Mouse (Mus musculus) gastrocnemius, adult 8-10 months (tissue): ENCODE measurements around the gene Kbtbd13. TPM values are rescaled to one million over a fixed set of nuclear protein-coding genes. Genes with fewer than 3 reads are reported as not detected.

ENCODE experiments used
- DNase-seq, 2 experiments: peaks; one replicate each; pipeline ENCODE4 v3.0.0; 2022; ENCODE audit warnings: low spot score in 2 of 2
- total RNA-seq, 4 experiments: library from RNA; stranded (reverse); gene quantifications; 2 replicates each; pipeline ENCODE4 v1.2.4; 2022

Gene Kbtbd13
- total RNA-seq, 4 experiments from 2014 or later: 9.8 to 12.3 (median 11.4) TPM

DNA sequence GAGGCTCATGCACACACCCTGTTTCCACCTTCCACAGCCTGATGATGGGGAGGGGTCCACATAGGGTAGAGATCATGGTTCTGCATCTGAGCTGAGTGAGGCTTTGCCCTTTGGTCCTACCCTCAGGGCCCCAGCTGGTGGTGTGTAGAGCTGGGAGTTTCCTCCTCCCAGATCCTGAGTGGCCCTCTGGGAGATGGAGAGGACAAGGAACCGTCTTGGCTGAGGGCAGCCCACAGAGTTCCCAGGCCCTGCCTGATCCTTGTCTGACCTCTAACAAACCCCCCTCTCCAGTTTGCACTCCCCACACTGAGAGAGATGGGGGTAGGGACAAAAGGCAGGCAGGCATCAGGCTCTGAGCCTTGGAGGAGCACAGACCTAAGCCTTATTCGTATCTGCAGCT is 2.9 kb upstream of the Kbtbd13 start:
- DNase-seq: no peak

GRCm38 (mm10) chr9:65393606-65394005 is 2.2 kb upstream of the Kbtbd13 start:
- DNase-seq: no peak

- peak; percentile 50 to 61 for DNase-seq
These were observed 1.3 kb upstream of the Kbtbd13 start for GRCm38 (mm10) chr9:65392638-65393364.

GRCm38 (mm10) chr9:65390752-65391612 is 470 bp downstream of the Kbtbd13 start:
- no peak for DNase-seq

DNA sequence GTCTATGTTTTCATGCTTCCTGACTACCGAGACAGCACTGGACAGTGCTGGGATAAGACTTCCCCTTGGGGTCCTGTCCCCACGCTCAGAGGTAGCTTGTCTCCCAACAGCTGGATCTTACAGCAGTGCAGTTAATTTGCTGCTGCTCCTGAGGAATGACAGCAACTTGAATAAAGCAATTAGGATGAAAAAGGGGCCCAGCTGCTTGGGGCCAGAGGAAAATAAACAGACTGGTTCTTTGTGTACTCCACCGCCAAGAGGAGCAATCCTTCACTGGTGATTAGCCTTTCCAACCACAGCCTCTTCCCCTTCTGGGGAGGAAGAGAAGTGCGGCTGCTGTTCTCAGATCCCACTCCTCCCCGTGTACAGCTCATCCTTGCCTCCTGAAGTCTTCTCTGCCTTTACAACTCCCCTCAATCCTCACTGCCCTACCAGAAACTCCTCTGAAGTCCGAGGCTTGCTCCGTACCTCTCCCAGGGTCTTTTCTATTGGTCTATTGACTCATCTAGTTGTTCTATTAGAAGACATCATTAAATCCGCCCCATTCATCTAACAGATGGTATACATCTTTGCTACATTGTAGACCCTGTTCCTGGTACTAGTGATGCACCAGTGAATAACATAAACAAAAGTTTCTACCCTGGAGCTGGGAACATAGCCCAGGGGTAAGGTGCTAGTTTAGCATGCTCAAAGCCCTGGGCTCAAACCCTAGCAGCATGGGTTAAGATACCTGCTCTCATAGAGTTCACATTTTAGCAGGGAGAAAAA is 4.9 kb downstream of the Kbtbd13 start:
- DNase-seq: no peak

- DNase-seq: peak in 1 of 2 experiments; percentile 71
These were observed 7.2 kb downstream of the Kbtbd13 start for GRCm38 (mm10) chr9:65384276-65384675.

DNA sequence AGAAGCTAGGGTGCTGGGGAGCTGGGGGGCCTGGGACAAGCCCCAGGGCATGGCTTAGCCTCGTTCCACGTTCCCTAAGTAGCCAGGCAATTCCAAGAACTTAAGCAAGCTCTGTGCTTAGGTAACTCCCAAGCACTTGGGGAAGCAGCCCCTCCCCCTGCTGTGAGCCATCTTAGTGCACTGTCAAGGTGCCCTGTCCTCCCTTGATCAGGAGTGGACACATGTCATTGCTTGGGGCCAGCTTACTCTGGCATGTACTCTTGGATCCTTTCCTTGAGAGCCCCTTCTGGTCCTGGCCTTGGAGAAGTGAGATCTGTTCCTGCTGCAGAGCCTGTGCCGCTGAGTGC is 8.7 kb downstream of the Kbtbd13 start:
- peak in 1 of 2 experiments; percentile 36 for DNase-seq

GRCm38 (mm10) chr9:65382031-65382750 is 9.3 kb downstream of the Kbtbd13 start:
- DNase-seq: no peak

DNA sequence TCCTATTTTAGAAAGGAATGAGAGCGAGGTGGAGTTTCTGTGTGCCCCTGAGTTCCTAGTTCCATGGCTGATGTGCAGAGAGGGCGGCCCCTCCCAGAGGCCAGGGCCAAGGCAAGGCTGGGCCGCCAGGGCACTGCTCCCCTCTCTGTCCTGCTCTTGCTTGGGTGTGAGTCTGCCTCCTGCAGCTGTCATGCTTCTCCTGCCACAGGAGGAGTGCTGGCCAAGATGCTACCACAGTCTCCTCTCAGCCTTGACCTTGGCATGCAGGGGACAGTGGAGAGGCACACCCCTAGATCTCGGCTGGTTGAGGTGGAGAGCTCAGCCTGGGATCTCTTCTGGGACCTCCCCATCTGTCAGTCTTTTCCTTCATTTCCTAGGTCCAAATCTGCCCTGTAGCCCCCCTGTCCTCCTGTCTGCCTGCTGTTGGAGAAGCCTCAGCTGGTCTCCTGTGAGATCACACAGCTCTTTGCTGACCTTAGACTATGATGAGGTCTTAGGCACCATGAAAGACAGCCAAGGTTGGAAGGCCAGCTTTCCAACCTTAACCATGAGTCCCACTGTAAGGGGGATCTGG is 10.3 kb downstream of the Kbtbd13 start:
- DNase-seq: no peak

- DNase-seq: no peak
These were observed 16.1 kb downstream of the Kbtbd13 start for GRCm38 (mm10) chr9:65375163-65375934.

DNA sequence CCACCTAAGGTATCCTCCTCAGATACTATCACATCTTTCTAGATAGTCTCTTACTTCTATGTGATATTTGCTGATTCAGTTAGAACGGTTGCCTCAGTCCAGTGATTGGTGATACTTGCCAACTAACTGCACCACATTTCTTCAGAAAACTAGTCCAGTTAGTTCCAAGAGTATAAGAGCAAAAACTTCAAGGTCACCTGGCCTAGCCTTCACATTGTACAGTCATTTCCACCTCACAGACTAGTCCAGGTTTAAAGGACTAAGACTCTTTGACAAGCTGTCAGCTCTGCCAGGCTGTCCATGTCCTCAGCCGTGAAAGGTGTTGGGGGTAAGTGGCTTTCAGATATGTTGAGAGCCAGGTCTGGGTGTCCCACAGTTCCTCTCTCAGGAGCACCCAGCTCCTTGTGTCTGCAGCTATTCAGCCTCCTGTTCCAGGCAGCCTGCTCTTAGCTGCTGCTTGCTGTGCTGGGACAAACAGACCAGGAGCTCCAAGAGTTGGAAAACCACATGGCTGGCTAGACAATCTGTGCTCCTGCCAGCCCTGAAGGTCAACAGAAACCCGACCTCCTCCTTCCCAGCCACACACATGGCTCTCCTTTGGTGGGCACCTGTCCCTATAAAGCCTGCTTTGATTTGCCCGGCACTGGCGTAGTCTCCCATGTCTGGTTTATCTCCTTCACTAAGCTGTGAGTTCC is 16.8 kb downstream of the Kbtbd13 start:
- DNase-seq: peak; percentile 57 to 80

- no peak for DNase-seq
These were observed 19.0 kb downstream of the Kbtbd13 start for GRCm38 (mm10) chr9:65372449-65372848.

- no peak for DNase-seq
These were observed 19.7 kb downstream of the Kbtbd13 start for GRCm38 (mm10) chr9:65371756-65372155.

DNA sequence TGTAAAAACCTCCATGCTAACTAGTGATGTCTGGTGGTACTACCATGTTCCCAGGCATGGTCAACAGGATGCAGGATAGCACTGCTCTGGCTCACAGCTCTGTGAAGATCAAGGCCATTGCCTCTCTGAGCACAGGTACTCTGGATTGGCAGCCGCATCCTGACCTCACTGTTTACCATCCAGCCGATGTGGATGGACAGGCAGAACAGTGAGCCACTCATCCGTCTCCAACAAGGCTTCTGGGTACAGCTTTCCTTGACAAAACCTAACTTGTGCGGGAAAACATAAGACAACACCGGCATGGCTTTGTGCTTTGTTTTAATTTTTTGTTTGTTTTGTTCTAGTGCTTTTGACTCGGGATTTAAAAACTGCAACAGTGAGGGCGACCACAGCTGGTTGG is 25.7 kb downstream of the Kbtbd13 start:
- DNase-seq: no peak

- DNase-seq: no peak
These were observed 27.8 kb downstream of the Kbtbd13 start for GRCm38 (mm10) chr9:65363684-65364083.

GRCm38 (mm10) chr9:65360641-65361448 is 30.6 kb downstream of the Kbtbd13 start, which contains the start of gene Ubap1l:
TSS of gene Ubap1l (plus strand) at chr9:65361041.
- no peak for DNase-seq

DNA sequence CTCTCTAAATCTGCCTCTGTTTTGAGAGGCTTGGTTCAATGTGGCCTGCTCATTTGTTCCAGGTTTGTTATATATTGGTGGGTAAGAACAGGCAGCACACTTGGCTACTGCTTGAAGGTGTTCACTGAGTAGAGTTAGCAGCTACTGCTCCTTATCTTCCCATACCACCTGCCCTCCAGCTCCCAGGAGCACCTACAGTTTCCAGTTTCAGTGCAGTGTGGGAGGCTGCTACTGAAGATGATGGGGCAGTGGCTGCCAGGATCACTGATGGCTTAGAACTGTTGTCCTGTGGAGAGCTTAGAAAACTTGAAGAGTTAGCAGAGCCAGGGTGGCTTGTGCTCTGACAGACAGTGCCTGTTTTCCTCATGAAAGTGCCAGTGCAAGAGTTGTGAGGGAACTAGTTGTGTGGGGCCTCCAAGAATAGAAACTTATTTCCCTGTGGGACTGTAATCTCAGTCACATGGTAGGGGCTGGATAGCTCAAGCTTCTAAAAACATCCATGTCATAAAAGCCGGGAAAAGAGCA is 32.4 kb downstream of the Kbtbd13 start:
- DNase-seq: no peak

GRCm38 (mm10) chr9:65356971-65357370 is 34.5 kb downstream of the Kbtbd13 start:
- DNase-seq: no peak
